Mouse (Mus musculus): ENCODE results near the gene Minpp1.

Minpp1 gene

DNA sequence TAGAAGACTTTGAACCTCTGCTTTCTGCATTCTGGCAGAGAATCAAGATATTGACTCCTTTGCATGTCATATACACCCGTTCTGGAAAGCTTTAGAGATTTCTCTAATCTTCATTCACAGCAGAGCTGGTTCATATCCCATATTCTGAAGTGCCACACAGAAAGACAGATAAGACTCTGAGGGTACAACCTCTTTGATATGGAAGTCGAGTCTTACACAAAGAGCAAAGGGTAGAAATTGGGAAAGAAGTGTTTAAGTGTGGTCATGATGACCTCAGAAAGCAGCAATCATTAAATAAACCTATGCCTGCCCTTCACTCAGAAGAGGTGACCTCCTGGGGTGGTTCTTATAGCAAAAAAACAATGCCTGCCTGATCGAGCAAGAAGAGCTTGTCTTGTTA is 43.2 kb downstream of the Minpp1 start:
- DNase-seq (ENCODE audit: low spot score), result no peak

DNA sequence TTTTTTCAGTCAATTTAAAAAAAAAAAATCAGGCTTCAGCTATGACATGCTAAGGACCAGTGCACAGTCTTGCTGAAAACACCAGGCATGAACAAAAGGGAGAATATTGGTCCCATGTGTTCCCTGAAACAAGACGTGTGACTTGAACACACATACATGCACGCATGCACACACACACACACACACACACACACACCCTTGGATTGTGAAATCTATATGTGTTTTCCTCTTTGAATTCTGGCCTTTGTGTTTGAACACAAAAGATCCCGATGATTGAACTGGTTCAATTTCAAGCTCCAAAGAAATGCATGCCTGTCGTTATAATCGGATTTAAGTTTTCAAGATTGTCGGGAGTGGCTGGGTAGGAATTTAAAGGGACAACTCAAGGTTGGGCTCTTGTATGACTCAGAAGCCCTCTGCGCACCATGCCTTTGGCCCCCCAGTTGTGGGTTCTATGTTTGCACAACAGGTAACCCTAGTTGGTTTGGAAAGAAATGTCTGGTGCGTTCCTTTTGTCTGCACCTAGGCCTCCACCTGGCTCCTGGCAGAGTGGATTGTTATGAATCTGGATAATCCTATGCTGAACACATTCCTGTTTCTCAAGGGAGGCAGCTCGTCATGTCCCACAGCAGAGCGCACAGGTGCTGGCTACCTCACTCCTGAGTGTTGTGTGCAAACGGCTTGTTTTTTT is 43.8 kb downstream of the Minpp1 start:
- no peak for DNase-seq (ENCODE audit: low spot score)

DNA sequence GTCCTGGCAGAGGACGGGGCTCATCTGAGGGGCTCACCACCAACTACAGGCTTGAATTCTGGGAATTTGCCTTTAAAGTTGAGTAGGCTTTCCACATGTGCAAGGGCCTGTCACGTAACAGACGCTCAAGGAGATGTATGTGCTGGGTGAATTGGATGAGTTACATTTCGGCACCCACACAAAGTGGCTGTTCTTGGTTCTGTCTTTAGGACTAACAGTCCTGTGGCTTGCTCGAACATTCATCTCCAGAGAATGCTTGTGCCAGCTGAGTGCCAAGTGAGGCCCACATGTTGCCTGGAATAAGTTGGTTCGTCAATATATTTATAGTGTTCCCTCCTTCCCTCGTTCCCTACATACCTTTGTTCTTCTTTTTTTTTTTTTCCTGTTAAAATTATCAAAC is 44.7 kb downstream of the Minpp1 start:
- DNase-seq (ENCODE audit: low spot score), result no peak

DNA sequence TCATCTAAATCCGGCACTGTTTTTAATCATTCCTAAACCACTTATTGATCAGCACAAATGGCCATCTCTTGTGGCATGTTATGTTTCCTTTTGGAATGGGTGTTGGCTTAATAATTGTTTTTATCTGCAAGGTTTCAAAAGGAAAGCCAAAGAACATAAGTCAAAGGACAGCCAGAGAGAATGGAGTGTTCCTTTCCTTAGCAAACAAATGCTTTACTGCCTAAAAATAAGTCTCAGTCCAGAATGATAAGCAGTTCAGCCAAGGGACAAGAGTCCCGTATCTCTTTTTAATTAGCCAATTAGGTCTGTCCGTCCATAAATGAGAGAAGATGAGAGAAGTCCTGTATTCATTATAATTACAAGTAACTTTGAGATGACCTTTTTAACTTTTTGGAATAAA is 46.8 kb downstream of the Minpp1 start:
- no peak for DNase-seq (ENCODE audit: low spot score)

DNA sequence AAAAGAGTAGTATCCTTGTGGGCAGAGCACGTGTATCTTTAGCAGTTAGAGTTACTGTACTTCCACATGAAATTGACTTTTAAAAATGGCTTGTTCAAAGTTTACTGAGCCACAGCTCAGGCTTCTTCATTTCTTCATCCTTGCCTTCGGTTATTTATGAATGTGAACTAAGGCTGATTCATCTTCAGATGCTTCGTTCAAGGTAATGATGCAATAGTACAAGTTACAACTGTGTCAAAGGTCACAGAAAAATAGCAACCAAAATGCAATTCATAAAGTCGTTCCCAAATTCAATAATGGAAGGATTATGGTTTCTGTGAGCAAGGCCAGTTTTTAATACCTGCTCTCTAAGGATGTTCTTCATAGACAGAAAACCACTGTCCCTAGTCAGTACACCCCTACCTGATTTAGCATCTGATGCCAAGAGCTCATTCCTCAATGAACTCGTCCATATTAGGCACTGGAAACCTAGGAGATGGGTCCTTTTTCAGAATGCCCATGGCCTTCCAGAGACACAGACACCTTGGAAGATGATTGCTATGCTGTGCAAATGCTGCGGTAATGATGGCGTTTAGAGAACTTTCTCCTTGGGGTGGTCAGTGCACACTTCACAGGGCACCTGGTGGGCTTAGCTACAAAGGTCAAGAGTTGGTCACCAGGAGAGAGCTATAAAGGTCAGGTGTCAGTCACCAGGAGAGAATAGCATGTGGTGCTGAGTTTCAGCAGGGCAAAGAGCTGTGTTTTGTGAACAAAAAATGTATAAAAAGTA is 47.4 kb downstream of the Minpp1 start:
- DNase-seq (ENCODE audit: low spot score), result no peak

DNA sequence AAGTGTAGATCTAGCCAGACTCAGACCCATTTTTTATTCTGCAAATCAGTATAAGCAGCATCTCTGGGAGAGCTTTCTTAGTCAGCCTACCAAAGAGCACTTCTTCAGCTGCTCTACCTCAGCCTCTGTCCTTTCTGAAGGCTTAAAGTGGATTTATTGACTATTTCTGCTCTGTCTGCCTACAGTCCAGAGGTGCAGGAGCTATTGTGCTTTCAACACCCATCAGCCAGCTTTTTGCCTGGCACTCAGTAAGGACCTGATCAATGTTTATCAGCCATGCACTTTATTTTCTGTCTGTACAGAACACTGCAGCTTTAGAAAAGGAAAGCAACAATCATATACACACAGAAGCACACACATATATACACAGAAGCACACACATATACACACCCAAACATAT is 49.3 kb downstream of the Minpp1 start:
- no peak for DNase-seq (ENCODE audit: low spot score)

DNA sequence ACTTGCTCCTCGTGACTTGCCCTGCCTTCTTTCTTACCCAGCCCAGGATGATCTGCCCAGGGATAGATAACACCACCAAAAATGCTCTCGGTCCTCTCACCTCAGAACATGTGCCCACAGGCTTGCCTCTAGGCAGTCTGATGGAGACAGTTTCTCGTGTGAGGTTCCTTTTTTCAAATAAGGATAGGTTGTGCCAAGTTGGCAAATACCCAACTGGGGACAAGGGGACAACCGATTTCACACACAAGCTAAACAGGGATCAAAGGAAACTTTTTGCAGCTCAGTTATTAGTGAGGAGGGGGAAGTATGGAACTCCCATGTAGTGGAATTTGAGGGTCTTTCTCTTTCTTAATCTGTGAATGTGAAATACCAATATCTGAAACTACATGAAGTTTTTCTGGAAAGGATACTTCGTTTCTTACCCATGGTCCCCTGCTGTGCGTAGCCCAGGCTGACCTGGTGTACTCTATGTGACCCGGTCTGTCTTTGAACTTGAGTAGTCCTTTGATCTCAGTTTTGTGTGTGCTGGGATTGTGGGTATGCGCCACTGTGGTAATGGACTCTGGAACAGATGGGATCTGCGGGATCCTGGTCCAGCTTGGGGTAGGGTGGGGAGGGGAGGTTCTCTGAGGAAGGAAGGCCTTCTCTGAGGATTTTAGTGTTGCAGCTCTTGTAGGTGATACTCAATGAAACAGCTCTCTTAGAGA is 57.4 kb downstream of the Minpp1 start:
- no peak for DNase-seq (ENCODE audit: low spot score)

DNA sequence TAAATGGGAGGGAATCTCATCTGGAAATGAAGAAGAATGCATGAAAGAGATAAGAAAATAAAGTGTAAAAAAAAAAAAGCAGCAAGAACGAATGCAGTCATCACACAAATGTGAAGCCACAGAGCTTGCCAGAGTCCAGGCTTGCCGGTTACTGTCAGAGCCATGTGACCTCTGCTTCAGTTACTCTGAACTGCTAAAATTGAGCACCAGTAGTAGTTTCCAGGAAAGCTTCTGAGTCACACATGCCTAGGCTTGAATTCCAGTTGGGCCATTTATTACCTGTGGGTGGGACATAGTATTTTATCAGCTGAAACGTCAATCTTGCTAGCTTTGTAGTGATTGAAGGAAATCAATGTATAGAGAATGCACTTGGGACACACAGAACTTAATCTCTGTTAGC is 61.8 kb downstream of the Minpp1 start:
- no peak for DNase-seq (ENCODE audit: low spot score)

DNA sequence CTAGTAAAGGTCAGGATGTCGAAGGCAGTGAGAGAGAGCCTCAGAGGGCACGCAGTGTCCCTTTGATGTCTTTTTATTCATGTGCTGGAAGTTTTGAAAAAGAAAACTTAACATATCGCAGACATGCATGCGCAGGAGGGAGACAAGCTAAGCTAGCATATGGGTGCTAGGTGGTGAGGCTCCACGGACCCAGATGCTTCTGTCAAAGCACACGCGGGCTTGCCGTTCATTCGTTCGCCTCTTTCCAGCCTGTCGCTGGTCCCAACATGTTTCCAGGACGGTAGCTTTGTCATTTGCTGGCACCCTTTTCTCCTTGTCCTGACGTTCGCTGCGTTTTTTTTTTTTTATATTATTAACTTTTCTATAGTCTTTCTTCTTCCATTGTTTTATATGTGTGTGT is 62.6 kb downstream of the Minpp1 start:
- no peak for DNase-seq (ENCODE audit: low spot score)

DNA sequence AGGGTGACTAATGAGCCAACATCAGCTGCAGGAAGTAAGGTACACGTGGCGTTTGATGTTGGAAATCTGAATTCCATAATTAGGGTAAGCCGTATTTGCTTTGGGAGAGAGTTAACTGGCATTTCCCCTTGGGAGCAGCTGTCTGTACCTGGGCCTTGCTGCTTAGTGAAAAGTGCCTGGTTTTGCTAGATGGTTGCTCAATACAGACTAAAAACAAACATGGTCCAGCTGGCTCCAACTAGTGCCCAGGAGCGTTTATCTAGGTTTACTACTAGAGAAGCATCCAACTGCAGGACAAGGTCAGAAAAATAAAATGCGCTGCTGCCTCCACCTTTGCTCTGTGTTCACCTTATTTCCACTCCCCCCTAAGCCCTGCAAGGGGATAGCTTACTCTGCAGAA is 64.9 kb downstream of the Minpp1 start:
- DNase-seq (ENCODE audit: low spot score), result no peak

DNA sequence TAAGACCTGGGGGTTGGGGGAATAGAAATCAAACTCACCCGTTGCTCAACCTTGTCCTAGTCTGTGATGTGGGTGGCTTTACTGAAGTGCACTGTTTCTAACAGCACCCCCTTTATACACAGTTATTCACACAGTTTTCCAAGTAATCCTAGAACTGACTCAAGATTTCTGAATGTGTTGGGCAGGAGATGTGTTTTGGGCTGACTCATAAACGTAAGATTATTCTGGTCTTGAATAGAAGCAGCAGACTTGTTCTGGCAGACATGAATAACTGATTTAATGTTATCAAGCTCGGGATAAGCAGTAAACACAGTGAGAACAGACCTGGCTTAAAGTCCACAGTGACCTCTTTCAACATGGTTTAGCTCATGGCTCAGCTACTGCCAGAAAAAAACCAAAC is 65.9 kb downstream of the Minpp1 start:
- no peak for DNase-seq (ENCODE audit: low spot score)

DNA sequence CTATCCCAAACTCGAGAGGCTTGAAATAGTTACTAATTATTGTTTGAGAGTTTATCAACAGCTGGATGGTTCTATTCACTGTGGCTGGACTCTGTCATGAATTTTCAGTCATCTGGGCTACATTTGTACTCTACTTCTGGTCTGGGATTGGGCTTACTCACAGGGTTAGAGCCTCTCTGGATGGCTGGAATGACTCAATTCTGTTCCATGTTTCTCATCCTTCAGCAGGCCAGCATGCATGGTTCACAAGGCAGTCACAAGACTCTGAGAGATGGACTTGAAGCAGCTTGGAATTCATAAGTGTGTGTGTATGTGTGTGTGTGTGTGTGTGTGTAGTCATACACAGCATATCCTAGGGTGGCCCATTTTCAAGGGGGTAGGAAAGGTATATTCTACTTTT is 66.5 kb downstream of the Minpp1 start:
- no peak for DNase-seq (ENCODE audit: low spot score)

DNA sequence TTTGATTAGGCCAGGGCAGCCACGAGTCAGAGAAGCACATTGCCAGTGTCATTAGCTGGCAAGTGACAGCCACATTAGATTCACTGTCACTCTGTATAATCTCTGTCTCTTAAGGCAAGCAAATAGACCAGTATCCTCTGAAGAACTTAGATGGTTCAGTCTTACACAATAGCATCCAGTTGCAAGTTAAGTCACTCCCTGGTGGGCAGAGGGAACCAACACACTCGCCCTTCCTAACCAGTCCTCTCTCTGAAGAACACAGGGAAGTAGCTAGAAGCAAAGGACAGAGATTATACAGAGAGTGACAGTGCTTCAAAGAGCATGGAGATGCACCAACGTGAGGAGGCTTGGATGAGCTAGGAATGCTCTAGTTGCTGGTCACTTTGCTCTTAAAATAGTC is 67.7 kb downstream of the Minpp1 start:
- DNase-seq (ENCODE audit: low spot score), result no peak

DNA sequence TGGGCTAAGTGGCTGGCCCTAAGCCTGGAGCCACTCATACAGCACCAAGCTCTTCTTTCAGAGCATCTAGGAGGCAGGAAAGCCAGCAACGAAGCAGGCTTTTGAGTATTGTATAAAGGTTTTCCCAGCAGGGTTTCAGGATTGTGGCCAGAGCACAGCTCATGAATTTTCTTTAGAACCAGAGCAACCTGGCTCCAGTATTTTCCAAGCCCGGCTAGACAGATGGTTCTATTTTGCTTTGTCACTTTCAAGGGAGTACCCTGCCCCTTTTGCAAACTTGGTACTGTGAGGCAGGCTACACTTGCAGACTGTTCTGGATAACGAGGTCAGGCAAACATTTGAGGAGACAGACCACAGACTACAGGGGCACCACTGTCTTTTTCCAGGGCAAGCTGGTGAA is 69.7 kb downstream of the Minpp1 start:
- no peak for DNase-seq (ENCODE audit: low spot score)
